Mouse (Mus musculus): ENCODE results near the gene Coro2a.
A peak's percentile ranks its signal among the peaks of the same experiment; 100 is the strongest.
"Not testable (repeated sequence)": the region's sequence is repeated elsewhere in the genome, so short reads cannot be mapped to it uniquely, and the experiment has no call there.

Coro2a gene

DNA sequence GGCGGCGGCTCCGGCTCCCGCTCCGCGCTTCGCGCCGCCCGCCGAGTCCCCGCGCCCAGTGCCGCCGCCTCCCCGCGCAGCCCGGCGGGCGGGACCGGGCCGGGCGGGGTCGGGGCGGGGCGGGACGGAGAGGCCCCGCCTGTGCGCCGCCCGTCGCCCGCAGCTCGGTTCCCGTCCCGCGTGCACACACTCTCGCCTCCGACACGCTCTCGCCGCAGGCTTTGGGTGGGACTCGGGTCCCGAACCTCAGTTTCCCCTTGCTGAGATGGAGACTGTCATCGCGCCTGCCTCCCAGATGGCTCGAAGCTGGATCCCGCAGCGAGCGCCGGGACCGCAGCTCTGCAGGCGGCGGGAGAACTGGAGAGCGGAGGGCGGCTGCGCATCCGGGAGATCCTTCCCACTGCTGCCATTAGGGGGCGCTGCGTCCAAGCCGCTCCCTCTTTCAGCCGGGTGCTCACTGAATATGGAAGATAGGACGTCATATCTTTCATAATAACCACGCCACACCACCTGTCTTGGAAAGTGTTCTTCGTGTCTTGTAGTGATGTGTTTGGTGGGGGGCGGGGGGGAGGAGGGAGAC, at the start of gene Coro2a:
Coro2a (minus strand) TSS at position 359 of the 580 bp plus-strand sequence.
- peak; percentile 84 for DNase-seq (ENCODE audit: inconsistent ontology term)

DNA sequence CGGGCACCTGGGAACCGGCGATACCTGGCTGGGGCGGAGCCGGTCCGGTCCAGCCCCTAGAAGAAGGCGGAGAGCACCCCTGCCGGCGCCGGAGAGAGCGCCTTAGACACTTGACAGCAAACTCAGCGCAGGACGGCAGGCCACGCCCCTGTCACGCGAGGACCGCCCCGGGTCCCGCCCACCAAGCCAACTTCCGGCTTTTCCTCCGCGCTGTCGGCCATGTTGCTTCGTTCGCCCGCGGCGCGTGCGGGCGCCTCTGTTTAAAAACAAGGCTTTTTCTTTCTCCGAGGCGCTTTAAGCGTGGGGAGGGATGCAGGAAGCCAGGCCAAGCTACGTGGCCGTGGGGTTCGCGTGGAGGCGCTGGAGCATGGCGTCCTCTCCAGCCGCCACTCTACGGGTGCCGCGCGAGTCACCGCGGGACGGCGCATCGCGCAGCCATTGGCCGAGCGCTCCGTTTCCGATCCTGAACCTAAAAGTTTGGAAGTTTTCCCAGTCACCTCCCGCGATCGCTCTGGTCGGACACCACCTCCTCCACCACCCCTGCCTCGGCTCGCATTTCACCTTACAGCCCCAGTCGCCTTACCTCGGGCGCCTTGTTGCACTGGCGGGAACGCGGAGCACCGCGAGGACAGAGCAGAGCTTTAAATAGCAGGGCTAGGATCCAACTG, 48.2 kb upstream of the Coro2a start, which contains the start of gene Tbc1d2:
Tbc1d2 (minus strand) TSS at position 124 of the 668 bp plus-strand sequence.
- peak; percentile 94 for DNase-seq (ENCODE audit: inconsistent ontology term)

DNA sequence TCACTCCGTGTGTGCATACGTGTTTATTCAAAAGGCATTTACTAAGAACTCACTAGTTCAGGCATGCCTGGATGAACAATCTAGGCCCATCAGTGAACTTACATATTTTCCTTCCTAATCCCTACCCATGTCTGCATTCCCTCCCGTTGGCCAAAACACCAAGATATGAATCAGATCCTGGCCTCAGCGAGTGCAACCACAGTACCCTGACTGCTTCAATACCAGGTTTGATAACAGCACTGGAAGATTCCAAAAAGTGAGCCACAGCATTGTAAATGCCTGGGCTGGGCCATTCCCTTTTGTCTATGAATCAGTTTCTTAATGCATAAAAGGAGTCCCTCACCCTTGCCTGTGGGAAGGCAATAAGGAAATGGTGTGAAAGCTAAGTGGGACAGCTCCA, 47.2 kb upstream of the Coro2a start:
- peak; percentile 21 for DNase-seq (ENCODE audit: inconsistent ontology term)

DNA sequence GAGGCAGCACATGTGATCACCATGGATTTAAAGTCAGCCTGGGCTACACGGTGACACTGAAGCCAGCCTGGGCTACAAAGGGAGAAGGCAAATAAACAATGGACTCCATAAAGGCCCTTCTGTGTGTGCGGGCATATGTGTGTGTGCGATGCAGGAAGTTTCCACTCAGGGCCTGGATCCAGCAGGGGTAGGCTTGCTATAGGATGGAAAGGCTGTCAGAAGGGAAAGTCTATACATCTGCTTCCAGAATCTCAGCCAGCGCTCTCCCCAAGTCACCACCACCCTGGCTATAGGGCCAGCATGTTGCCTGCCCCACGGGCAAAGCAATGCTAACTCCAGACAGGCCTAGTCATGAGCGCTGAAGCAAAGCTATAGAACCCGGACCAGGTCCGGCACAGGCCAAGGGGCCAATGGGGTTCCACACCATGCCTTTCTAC, 41.7 kb upstream of the Coro2a start:
- DNase-seq (ENCODE audit: inconsistent ontology term) = no peak

DNA sequence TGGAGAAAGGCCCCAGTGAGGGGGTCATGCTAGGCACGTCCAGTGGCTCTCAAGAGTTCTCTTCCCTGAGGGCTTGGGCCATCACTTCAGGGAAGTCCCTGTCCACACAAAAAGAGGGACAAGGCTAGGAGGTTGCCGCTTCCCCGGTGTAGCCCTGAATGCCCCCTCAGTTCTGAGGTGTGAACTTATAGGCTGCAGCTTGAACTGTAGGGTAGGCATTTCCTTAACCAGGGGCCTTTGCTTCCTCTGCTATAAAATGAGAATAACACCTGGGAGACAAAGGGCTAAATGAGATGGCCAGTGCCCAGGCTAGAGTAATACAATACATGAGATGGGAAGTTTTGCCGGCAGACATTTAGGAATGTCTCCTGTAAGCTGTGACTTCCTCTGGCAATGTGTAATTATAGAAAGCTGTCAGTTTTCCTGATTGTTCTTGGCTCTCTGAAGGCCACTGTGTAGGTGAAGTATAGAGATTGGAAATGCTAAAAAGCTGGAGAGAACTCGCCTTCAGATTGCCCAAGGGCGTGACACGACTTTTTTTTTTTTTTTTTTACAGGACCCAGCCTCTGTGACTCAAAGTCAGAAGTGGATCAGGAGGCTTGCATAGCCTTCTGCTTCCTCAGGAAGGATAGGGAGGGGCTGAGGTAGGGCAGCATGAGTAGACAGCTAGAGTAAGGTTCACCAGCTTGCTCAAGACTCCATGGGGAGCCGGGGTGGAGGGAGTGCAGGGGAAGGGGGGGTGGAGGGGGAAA, 41.1 kb upstream of the Coro2a start:
- no peak for DNase-seq (ENCODE audit: inconsistent ontology term)

DNA sequence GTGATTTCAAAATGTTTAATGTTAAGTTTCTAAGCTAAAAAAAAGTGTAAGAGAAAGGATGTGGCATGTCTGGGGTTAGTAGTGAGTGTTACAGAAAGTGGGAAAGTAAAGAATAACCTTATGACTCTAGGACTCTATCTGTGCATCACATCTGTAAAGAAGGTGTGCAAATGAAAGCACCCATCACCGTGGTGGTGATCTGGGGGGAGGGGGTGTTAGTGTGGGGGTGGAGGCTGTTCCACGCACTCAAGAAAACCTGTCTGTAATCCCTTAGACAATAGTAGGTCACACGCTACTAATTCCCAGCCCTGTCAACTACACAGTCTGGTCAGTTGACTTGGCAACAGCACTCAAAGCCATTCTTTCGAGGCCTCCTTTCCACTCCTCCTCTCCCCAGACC, 39.3 kb upstream of the Coro2a start:
- DNase-seq (ENCODE audit: inconsistent ontology term) = no peak

DNA sequence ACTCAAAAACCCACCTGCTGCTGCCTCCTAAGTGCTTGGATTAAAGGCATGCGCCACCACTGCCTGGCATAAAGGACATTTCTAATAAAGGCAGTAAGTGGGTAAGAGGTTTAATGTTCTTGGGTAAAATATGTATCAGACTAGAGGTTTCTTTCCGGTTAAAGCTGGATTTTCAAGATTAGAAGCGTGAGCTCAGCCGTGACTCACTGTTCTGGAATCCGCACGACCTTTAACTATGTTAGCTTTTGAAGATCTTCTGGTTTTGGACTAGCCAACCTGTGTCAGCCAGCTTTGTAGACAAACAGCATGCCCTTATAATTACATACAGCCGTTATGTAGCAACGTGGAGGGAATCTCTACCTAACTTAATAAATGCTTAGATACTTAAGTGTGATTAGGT, 37.9 kb upstream of the Coro2a start:
- no peak for DNase-seq (ENCODE audit: inconsistent ontology term)

DNA sequence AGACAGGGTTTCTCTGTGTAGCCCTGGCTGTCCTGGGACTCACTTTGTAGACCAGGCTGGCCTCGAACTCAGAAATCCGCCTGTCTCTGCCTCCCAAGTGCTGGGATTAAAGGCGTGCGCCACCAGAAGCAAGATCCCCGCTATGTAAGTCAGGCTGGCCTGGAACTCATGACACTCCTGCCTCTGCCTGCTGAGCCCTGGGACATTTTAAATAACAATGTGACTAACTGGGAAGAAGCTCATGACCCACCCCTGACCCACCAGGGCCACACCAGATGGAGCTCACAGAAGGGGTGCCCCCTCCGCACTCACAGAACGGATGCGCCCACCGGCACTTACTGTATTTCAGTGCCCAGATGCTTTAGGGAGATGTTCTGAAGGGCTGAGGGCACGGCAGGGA, 35.2 kb upstream of the Coro2a start:
- DNase-seq (ENCODE audit: inconsistent ontology term) = not testable (repeated sequence)

DNA sequence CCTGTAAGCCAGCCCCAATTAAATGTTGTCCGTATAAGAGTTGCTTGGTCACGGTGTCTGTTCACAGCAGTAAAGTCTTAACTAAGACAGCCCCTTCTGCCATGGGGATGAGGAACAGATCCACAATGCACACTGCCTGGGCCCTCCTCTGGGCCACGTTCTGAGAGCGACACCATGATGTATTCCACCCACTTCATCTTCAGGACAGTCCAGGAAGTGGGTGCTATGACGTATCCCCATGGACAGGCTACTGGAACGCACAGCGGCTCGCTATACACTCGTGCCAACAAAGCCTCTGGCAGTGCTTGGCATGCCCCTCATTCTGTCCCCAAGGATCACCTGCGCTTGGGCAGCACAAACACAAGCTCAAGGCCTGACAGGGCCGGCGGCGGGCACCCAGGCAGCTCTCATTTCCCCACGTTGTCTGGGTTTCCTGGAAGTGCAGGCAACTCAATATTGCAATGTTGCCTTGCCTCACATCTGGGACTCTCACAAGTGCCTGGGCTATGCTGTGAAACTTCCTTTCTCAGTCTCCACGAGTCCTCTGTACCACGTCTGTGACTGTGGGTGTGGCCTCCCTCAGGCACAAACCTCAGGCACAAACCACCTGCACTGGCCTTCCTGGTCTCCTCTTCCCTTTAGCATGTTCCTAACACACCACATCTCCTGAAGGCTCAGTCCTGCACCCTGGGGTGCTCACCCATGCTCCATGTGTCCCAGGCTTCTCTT, 33.9 kb upstream of the Coro2a start:
- no peak for DNase-seq (ENCODE audit: inconsistent ontology term)

DNA sequence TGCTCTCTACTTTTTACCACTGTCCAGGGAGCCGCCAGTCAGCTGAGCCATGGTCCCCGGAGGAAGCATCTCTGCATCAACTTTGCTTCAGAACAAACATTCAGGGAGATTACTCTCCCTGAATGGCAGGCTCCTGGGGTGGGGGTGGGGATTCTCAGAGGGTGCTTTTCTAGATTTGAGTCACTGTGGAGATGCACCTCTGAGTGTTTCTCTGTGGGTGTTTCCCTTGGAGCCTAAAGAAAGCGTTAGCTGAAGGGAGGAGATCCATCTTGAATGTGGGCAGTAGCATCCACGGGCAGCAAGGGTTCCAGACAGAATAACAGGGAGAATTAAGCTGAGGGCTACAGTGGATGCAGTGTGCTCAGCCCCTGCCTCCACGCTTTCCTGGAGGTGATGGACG, 32.9 kb upstream of the Coro2a start:
- no peak for DNase-seq (ENCODE audit: inconsistent ontology term)

DNA sequence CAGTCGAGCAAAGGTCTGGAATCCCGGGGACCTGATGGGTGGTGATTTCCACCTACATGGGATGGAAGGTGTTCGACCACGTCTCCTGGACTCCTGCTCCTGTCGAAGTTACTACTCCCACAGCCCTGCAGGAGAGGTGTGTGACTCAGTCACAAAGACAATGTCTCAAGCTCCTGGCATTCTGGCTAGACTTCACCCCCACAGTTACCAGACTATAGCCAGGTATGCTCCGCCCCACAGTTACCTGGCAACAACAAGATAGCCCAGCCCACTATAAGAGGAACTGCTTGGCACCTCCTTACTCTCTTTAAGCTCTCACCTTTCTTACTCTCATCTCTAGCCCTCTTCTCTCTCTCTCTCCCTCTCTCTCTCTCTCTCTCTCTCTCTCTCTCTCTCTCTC, 31.6 kb upstream of the Coro2a start:
- not testable (repeated sequence) for DNase-seq (ENCODE audit: inconsistent ontology term)

DNA sequence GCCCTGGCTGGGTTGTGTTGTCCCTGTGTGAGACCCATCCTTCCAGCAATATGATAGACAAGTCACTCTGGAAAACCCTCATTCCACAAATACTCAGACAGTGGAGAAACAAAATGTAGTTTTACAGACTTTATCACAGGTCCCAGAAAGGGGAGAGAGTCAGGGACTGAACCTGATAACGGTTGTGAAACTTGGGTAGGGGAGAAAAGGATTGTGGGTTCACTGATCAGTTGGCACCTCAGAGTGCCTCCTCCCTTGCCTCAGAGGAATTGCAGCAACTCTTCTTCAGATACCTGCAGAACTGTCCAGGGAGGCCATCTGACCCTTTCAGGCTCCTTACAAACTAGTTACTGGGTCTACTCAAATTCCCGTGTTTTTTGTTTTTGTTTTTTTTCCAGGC, 30.5 kb upstream of the Coro2a start:
- no peak for DNase-seq (ENCODE audit: inconsistent ontology term)

DNA sequence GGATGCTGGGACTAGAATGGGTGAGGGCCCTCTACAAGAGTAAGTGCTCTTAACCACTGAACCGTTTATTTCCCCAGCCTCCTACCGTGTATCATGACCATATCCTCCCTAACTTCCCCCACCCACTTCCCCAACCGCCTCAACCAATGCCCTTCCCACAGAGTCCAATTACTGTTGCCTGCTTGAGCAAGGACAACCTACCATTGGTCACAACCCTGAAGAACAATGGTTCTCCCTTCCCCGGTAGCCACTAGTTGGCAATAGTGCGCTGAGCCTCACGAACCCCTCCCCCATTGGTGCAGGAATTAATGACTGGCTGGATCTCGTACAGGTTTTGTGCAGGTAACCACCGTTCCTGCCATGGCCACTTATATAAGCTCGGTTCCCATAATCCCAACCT, 28.4 kb upstream of the Coro2a start:
- DNase-seq (ENCODE audit: inconsistent ontology term) = no peak

DNA sequence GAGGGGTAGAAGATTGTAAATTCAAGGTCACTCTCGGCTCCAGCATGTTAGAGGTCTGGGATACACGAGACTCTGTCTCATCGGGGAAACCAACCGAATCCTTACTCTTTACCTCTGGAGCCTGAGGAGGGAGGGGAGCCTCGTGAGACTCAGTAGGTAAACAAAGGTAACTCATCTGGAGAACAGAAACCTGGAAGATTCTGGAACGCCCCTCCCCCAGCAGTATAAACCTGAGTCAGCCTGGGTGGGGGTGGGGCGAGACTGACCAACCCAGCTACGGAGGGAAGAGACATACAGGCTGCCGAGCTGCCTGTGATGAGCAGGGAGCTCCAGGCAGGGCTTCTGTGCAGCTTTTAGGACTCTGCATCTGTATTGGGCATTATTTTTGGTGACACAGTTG, 26.9 kb upstream of the Coro2a start:
- no peak for DNase-seq (ENCODE audit: inconsistent ontology term)

DNA sequence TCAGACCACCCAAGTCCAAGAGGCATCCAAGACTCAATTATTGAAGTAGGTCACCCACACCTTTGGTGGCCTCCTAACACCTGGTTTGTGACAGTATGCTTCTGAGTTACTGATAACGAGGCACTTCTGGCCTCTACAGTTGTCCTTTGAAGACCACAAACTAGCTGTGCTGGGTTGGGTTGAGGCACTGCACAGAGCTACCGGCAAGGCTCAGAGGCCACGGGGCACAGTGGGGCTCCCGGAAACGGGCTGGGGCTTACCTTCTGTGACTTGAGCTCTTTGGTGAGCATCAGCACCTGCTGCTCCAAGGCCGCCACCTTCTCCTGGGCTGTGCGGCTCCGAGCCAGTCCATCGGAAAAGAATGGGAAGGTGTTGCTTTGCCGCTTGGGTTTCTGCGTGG, 26.1 kb upstream of the Coro2a start:
- DNase-seq (ENCODE audit: inconsistent ontology term) = no peak

DNA sequence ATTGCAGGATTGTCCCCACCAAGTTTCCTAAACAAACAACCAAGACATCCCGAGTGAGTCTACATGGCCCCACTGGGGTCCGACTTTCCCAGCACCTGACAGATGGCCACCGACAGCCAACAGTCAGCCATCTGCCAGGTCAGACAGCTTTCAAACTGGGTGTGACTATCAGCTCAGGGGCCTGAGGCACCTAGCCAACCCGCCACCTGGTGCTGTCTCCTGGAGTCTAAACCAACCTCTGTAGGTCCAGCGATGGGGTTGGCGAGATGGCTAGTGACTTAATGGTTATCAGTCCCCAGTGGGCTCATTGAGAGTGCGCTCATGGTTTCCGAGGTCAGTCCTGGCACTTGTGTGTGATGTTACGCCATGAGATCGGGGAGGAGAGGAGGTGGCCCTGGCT, 23.1 kb upstream of the Coro2a start:
- no peak for DNase-seq (ENCODE audit: inconsistent ontology term)

DNA sequence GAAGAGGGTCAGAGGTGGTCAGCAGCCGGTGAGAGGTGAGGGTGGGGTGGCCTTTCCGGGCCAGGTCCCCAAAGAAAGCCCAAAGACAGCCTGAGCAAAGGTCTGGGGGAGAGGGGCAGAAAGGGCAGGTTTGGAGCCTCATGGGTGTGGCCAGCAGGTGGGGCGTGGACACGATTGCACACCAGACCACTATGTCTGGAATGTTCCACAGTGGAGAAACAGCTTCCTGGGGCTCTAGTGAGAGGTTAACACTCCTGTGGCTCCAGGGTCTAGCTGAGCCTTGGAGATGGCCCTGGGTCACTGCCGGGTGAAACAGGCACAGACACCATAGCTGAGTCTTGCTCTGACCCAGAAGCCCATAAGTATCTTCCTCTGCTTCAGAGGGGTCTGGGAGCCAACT, 21.0 kb upstream of the Coro2a start:
- DNase-seq (ENCODE audit: inconsistent ontology term) = no peak

DNA sequence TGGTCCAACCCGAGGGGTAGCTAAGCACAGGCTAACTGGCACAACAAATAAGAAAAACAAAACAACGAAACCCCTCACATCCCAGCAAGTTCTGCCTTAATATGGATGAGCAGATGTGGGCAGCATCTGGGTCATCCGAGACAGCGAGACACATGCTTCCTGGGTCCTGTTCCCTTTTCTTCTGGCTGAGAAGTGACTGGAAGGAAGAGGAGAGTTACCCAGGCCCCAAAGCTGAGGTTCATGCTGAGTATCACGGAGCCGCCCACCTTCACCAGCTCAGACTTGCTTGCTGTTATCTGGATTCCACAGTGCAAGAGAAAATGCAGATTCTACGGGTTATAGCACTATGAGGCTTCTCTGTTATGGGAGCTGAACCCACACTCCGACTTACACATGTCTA, 18.9 kb upstream of the Coro2a start:
- no peak for DNase-seq (ENCODE audit: inconsistent ontology term)

DNA sequence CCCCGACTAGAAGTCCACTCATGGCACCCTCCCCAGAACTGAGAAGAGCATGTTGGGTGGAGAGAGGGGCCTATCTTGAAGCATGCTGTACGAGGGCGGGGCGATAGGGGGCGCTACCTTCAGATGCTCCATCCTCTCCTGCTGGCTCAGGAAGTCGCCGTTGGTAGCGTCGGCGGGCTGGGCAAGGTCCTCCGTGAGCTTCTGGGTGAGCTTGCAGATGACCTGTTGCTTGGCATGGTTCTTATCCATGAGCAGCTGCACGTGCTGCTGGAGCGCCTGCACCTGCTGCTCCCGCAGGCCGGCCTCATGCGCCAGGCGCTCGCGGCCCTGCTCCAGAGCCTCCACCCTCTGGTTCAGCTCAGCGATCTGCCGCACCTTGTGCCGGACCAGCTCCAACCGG, 18.3 kb upstream of the Coro2a start:
- DNase-seq (ENCODE audit: inconsistent ontology term) = no peak

DNA sequence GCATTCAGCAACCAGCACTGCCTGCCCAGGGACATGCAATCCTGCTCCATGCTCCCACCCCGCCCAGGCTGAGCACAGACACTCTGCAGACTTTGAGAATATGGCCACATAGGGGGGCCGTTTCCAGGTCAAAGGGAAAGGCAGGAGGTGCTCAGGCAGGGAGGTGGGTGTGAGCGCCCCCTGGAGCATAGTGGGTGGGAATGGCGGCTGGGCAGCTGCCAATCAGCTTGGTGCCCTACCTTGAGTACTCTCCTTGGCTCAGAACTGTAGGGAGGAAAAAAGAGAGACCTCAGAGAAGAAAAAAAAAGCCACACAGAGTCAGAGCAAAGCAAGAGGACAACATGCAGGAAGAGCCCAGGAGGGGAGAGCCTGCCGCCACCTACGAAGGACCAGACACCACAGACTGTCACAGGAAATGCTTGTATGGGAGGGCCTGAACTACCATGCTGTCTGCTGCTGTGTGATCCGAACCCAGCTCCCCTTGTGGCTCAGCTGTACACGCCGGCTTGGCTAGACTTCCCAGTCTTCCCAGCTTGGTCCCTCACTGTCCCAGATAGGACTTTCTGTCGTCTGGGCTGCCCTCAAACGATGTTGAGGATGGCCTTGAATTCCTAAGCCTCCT, 16.3 kb upstream of the Coro2a start:
- no peak for DNase-seq (ENCODE audit: inconsistent ontology term)

DNA sequence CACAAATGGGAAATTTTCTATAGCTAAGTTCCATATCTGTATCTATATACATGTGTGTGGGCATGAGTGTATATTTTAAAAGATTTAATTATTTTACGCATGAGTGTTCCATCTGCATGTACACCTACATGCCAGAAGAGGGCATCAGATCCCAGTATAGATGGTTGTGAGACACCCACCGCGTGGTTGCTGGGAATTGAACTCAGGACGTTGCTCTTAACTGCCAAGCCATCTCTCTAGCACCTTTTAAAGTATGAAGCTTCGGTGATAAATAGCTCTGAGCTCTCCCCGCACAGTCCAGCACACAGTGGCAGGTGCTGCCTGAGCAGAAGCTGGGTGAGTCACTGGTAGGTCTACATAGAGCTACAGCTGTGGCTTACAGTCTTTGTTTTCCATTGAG, 15.4 kb upstream of the Coro2a start:
- peak; percentile 45 for DNase-seq (ENCODE audit: inconsistent ontology term)

DNA sequence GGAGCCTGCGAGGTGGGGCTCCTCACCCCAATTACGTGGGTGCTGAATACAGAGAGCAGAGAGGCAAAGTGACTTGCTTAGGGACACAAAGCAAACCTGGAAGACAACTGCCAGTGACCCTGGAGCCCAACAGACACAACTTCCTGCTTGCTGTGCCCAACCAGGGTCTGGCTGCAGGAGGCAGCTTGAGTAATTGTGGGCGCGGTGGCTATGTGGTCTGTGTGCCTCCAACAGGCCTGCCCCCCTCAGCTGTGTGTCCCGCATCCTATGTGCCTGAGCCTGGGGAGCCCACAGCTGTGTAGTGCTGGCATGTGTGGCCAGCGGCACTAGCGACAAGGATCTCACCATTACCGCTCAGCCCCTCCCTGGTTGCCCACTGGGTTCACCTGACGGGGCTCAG, 12.6 kb upstream of the Coro2a start:
- DNase-seq (ENCODE audit: inconsistent ontology term) = no peak

All from Muller cell, postnatal 12 days (primary cell).